11 mouse cellular contexts compared by ENCODE assay signal in the genomic region with DNA sequence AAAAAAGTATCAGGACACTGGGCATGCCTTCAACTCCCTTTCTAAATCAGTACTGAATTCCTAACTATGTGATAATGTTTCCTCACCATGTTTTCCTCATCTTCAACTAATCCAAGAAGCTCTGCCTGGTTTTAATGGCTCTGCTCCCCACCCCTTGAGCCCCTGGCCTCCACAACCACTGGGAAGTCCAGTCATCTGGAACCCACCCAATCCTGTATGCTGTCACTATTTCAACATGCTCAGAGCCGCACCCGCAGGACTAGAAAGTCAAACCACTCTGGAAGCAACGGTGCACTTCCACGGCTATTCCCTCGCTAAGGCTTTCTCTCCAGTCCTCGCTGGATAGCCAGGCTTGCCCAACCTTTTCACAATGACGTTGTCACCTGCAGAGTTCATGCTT.
DNase-seq lines count a peak whose midpoint lies in the region; ATAC-seq and TF ChIP-seq lines count a peak whose summit lies in the region.
"Had no signal": no experiment of that assay in that cellular context is flagged by ENCODE, and none has a peak within 500 bp of the region (broad histone marks: within the 10 kb centered on the region; RNA-seq: fewer than 3 reads in every experiment).

No protein-coding gene starts in this region.

- peak overlapping the region; percentile 23; the same call in 1 of the 2 replicates for H3K27ac ChIP-seq in hindbrain, embryonic 13.5 days
- no peak overlapping the region for H3K27ac ChIP-seq in hindbrain, embryonic 12.5 days
- H3K27ac ChIP-seq in spleen, adult 2 months (ENCODE audit: insufficient read depth, low read length) = peak overlapping the region; percentile 99; the same call in 1 of the 2 replicates
- peak overlapping the region; percentile 24; the same call in 1 of the 2 replicates for H3K27ac ChIP-seq in heart, embryonic 13.5 days (replicated peaks)
- no peak overlapping the region for H3K27ac ChIP-seq in forebrain, postnatal 0 days (ENCODE audit: low read depth, low read length)
- H3K27ac ChIP-seq: liver, embryonic 14.5 days had no signal

- no peak for TF ChIP-seq CTCF in spleen, adult 2 months (IDR thresholded peaks at IDR 0.05; ENCODE audit: extremely low read depth, insufficient read depth, insufficient read length, insufficient replicate concordance)
- no peak for TF ChIP-seq CTCF in forebrain, postnatal 0 days (IDR thresholded peaks at IDR 0.05; ENCODE audit: low read depth)

- H3K27me3 ChIP-seq in hindbrain, embryonic 13.5 days = no peaks in the 10 kb centered on the region
- no peaks in the 10 kb centered on the region for H3K27me3 ChIP-seq in hindbrain, embryonic 12.5 days
- H3K27me3 ChIP-seq in spleen, adult 2 months (ENCODE audit: control insufficient read depth, insufficient read depth, low read length) = no peaks in the 10 kb centered on the region
- H3K27me3 ChIP-seq in heart, embryonic 13.5 days (replicated peaks) = no peaks in the 10 kb centered on the region
- no peaks in the 10 kb centered on the region for H3K27me3 ChIP-seq in forebrain, postnatal 0 days (ENCODE audit: insufficient read depth, low read length)
- H3K27me3 ChIP-seq: megakaryocyte, embryonic 14.5 days had no signal

- no peak overlapping the region for H3K4me2 ChIP-seq in hindbrain, embryonic 13.5 days
- H3K4me2 ChIP-seq in hindbrain, embryonic 12.5 days (replicated peaks) = no peak overlapping the region
- H3K4me2 ChIP-seq in heart, embryonic 13.5 days = no peak overlapping the region
- no peak overlapping the region for H3K4me2 ChIP-seq in forebrain, postnatal 0 days (ENCODE audit: low read depth)

- ATAC-seq in hindbrain, embryonic 13.5 days (ENCODE audit: low FRiP score) = no peak
- ATAC-seq in hindbrain, embryonic 12.5 days (ENCODE audit: low FRiP score) = no peak
- no peak for ATAC-seq in heart, embryonic 13.5 days (ENCODE audit: extremely low read depth, insufficient number of reproducible peaks, low FRiP score, low TSS enrichment)
- ATAC-seq in forebrain, postnatal 0 days = no peak

- no peak for DNase-seq in spleen, adult 2 months (ENCODE audit: low read depth in 1 of 2, low spot score in 2 of 2)
- no peak for DNase-seq in spleen, postnatal 36 days (ENCODE audit: low spot score in 2 of 2)
- DNase-seq in skeletal muscle tissue, adult 2 months (ENCODE audit: low read depth, low spot score) = peak; percentile 79
- DNase-seq in forebrain, postnatal 0 days = no peak
- no peak for DNase-seq in thymus, postnatal 14 days
- DNase-seq: adrenal gland, postnatal 10 days had no signal

- no peaks in the 10 kb centered on the region for H3K36me3 ChIP-seq in hindbrain, embryonic 13.5 days
- H3K36me3 ChIP-seq in hindbrain, embryonic 12.5 days = no peaks in the 10 kb centered on the region
- no peaks in the 10 kb centered on the region for H3K36me3 ChIP-seq in spleen, adult 2 months (ENCODE audit: control insufficient read depth, insufficient read depth, low read length)
- peaks cover 8% of the 10 kb centered on the region; the same call in 1 of the 2 replicates for H3K36me3 ChIP-seq in heart, embryonic 13.5 days
- no peaks in the 10 kb centered on the region for H3K36me3 ChIP-seq in forebrain, postnatal 0 days (ENCODE audit: insufficient read depth)

- H3K4me1 ChIP-seq in hindbrain, embryonic 13.5 days (replicated peaks) = peaks cover 54% of the 10 kb centered on the region
- H3K4me1 ChIP-seq in hindbrain, embryonic 12.5 days = peaks cover 28% of the 10 kb centered on the region
- H3K4me1 ChIP-seq in spleen, adult 2 months (ENCODE audit: control insufficient read depth, insufficient read depth, insufficient read length) = peaks cover 30% of the 10 kb centered on the region
- H3K4me1 ChIP-seq in heart, embryonic 13.5 days = peaks cover 69% of the 10 kb centered on the region
- H3K4me1 ChIP-seq in forebrain, postnatal 0 days (ENCODE audit: insufficient read depth) = no peaks in the 10 kb centered on the region

- no peaks in the 10 kb centered on the region for H3K9me3 ChIP-seq in hindbrain, embryonic 13.5 days
- no peaks in the 10 kb centered on the region for H3K9me3 ChIP-seq in hindbrain, embryonic 12.5 days (replicated peaks)
- no peaks in the 10 kb centered on the region for H3K9me3 ChIP-seq in heart, embryonic 13.5 days
- no peaks in the 10 kb centered on the region for H3K9me3 ChIP-seq in forebrain, postnatal 0 days (ENCODE audit: low read length)
- H3K9me3 ChIP-seq: megakaryocyte, embryonic 14.5 days had no signal

- 94% methylated on average over 7 of the region's 7 CpGs for WGBS in hindbrain, embryonic 13.5 days
- WGBS in hindbrain, embryonic 12.5 days = 93% methylated on average over 7 of the region's 7 CpGs
- 93% methylated on average over 7 of the region's 7 CpGs for WGBS in spleen, adult 2 months
- 87% methylated on average over 7 of the region's 7 CpGs for WGBS in heart, embryonic 13.5 days
- 93% methylated on average over 7 of the region's 7 CpGs for WGBS in forebrain, postnatal 0 days

- H3K9ac ChIP-seq in hindbrain, embryonic 13.5 days = no peak overlapping the region
- H3K9ac ChIP-seq in hindbrain, embryonic 12.5 days = no peak overlapping the region
- H3K9ac ChIP-seq in heart, embryonic 13.5 days = no peak overlapping the region
- no peak overlapping the region for H3K9ac ChIP-seq in forebrain, postnatal 0 days
- H3K9ac ChIP-seq: liver, embryonic 14.5 days had no signal

- TF ChIP-seq POLR2A in spleen, adult 2 months (IDR thresholded peaks at IDR 0.05; ENCODE audit: low read depth, low read length) = no peak

- H3K4me3 ChIP-seq in hindbrain, embryonic 13.5 days = no peak overlapping the region
- no peak overlapping the region for H3K4me3 ChIP-seq in hindbrain, embryonic 12.5 days
- no peak overlapping the region for H3K4me3 ChIP-seq in spleen, adult 2 months (ENCODE audit: extremely low read depth, insufficient read depth, insufficient read length)
- H3K4me3 ChIP-seq in heart, embryonic 13.5 days = no peak overlapping the region
- no peak overlapping the region for H3K4me3 ChIP-seq in forebrain, postnatal 0 days (ENCODE audit: low read depth, low read length)
- H3K4me3 ChIP-seq: megakaryocyte, embryonic 14.5 days had no signal

Comparison
In these comparisons a context has a peak if more than half of its experiments do, and no peak if none do; other contexts are left out.
1. H3K27ac ChIP-seq: peak in hindbrain, embryonic 13.5 days (single experiment), spleen, adult 2 months (single experiment) and heart, embryonic 13.5 days (single experiment); none in hindbrain, embryonic 12.5 days (single experiment) and forebrain, postnatal 0 days (single experiment).